Mouse (Mus musculus) kidney, adult 11 months (tissue): ENCODE measurements at regions not wholly inside any gene's neighbourhood (a gene's known extent, or its start where the extent isn't known, plus 50 kb on each side); places are given as distances from the start of the nearest gene placed in this dataset.

ENCODE experiments used
- DNase-seq: peaks from one replicate; pipeline ENCODE4 v3.0.0; 2022

DNA sequence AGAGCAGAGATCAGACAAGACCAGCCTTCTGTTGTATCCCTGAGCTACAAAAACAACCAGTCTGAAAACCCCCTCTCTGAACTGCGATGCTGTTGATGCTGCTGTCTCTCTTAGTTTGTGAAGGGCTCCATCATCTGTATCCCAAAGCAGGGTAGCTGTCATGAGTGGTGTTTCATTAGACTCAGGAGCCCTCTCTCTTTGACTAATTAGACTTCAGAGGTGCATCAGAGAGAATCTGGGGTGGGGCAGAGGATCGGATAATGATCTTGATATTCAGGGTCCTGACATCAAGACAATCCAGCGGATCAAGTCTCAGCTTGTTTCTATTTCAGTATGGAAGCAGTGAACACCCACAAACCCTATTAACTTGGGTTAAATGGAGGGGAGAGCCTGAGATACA is 70.6 kb upstream of the Slc24a4 start:
- DNase-seq: no peak

DNA sequence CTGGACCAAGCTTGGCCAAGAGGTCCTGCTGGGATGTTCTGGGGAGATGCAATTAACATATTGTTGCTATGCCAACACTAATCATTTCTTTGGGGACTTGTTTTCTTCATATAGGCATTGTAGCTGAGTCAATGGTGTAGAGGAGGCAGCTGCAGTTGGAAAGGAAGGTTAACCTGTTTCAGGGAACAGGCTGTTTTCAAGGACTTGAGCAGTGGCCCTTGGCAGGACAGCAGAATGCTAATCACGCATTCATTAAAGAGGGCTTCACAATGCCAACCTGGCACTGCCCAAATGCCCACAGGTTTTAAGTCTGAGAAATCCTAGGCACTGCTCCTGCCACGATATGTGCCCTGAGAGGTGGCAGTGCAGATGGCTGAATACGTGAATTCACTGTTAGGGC is 70.1 kb upstream of the Slc24a4 start:
- DNase-seq: peak; percentile 41

DNA sequence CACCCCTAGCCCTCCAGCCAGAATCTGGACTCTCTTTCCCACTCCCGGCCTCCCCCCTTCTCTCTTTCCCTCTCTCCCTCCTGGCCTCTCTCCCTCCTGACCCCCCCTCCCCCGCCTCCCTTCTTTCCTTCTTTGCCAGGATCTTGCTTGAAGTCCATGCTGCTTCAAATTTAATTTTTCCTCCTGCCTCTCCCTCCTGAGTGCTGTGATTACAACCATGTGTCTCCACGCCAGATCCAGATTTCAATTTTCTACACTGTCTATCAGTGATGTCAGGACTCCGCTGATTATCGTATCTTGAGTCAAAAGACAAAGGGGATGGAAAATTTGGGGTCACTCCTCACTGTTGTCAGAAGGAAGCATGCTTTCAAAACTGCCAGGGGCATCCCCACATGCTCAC is 67.4 kb upstream of the Slc24a4 start:
- no peak for DNase-seq

DNA sequence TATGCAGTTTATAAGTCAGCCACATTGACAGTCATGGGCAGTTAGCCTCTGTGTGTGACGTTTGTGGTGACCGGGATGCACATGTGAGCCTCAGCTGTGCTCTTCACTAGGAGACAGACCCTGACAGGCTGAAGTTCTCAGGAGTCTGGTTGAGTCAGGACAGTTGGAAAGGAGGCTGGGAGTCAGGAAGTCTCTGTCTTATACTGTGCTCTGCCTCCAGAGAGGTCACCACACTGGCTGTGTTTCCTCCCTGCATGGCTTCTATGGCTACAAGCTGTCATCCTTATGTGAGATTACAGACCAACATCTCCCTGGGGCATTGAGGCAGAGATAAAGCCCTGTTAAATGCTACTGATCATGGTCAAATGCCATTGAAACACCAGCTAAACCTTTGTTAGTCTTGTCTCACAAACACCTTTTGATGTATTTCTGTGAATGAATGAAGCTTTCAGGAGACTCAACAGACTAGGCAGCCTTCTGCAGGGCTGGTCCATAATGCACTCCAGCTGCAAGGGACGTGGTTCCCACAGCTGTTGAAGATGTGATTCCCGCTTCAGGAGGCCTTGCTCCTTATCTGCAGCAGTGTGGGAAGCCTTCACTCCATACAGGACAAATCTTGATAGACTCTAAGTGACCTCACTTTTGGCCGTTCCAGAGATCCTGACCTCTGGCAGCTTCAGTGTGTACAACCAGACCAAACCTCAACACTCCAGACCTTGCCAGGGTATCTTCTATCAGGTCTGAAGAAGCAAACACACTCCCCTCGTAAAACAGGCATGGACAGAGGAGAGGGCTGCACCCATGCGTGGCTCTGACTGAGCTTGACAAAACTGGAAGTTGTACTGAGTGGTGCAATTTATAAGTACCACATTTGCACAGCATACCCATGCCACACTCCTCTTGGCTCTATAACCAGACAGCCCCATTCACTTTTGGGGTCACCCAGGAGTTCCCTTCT is 66.6 kb upstream of the Slc24a4 start:
- DNase-seq: peak; percentile 6

DNA sequence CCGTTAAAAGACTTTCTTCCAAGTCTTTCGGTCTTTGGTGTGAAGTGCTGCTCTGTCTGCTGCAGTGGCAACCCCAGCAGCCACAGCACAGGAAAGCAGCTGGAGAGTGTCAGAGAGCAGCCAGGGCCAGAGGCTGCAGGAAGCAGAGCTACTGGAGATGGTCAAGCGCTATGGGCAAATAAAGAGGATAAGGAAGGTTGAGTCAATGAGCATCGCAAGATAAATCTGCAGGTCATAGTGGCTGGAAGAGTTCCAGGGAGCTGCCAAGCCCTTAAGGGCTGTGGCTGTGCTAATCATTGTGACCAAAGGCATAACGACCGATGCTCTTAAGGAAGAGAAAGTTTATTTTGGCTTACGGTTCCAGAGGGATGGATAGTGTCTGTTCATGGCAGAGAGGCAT is 65.9 kb upstream of the Slc24a4 start:
- DNase-seq: peak; percentile 10

DNA sequence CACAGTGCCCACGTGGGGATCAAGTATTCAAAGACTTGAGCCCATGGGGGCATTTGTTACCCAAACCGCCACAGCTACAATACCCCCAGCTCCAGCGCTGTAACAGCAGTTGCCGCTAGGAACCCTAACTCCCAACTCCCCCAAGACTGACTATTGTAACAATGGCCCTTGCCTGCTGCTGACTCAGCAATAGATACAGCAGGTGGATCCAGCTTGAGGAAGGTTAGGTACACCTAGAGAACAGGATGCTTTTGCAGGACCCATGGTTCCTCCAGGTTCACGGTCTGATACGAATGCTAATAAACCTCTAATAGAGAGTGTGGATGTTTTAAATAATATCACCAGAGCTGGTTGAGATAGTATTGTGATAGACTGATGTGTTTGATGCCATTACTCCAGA is 65.3 kb upstream of the Slc24a4 start:
- no peak for DNase-seq

DNA sequence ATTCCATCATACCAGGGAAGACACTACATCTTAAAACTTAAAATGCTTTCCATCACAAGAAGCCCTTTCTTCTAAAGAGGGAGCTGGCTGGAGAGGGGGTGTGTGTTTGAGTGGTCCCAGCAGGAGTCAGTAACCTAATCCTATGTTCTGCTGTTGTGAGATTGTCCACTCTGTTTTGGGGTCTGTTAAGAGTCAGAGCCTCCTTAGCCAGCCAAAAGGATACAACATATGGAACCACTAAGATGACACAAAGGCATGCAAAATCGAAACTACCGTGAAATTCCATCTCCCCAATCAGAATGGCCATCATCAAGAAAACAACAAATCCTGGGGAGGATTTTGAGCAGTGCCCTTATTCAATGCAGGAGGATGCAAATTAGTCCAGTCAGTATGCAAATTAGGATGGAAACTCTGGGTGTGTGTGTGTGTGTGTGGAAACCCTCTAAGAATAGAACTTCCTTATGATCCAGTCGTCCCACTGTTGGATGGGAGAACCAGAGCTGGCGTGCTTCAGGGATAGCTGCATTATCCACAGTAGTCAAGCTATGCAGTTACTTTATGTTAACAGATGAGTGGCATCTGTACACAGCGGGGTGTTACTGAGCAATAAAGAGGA is 63.7 kb upstream of the Slc24a4 start:
- no peak for DNase-seq

DNA sequence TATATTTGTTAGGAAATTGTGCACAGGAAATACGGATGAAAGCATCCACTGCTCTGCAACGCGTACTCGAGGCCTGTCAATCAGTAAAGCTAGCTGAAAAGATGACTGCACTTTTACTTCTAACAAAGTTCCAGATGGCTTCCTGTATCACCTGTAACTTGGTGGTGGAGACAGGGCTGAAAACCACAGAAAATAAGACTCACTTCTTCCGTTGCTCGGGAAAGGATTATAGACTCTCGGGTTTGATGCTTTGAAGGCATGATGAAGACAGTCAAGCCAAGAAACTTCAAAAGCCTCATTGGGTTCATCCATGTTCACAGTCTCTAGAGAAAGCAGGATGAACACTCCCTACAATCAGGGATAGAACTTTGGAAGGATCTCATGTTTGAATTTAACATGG is 60.8 kb upstream of the Slc24a4 start:
- DNase-seq: no peak

DNA sequence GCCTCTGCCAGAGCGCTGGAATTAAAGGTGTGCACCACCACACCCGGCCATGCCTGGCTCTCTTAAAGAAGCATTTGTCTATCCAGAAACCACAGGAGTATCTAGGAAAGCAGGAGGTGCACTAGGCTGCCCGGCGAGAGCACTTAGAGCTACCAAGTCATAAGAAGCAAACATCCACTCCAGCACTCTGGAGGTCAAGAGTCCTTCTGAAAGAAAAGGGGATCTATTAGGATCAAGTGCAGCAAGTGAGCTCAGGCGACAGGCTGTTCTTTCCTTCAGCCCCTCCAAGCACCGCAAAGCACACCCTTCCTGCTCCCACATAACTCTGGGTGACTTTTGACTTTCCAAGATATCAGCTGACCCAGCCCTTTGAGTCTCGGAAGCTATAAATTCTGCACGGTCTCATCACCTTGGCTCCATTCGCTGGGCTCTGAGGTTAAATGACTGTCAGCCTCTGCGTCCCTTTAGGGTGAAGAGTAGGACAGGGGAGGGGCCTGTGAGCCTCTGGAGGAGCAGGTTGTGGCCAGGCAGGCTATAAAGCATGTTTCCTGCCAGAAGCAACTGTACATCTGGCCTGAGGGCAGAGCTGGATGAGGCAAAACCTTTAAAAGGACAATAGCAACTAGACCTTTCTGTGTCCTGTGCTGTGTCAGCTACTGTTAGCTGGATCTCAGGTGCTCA is 58.9 kb upstream of the Slc24a4 start:
- peak; percentile 12 for DNase-seq

DNA sequence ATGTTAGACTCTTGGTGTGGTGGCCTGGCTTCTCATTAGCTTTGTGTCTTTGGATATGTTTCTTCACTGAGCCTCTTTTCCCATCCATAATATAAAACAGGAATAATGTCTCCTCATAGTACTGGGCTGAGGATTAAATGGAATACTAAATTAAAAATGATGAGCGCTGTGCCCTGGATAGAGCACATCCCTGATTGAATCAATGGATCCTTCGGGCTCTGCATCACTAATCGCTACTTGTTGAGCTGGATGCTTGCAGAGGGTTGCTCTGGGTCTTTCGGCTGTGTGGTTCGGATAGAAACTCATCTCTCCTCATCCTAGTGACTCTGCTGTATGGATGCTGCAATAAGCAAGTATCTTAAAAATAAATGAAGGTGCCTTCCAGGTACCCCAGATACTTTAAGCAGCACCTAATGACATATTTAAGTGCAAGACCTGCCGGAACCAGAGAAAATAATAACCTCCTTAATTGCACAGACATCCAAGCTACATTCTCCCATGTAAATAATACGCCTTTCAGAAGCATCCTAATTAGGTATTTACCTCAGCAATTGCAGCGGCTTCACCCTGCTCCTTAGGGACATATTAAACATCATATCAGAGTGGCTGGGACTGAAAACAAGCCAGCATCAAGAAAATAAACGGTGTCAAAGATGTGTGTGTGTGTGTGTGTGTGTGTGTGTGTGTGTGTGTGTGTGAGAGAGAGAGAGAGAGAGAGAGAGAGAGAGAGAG is 56.5 kb upstream of the Slc24a4 start:
- DNase-seq: no peak

DNA sequence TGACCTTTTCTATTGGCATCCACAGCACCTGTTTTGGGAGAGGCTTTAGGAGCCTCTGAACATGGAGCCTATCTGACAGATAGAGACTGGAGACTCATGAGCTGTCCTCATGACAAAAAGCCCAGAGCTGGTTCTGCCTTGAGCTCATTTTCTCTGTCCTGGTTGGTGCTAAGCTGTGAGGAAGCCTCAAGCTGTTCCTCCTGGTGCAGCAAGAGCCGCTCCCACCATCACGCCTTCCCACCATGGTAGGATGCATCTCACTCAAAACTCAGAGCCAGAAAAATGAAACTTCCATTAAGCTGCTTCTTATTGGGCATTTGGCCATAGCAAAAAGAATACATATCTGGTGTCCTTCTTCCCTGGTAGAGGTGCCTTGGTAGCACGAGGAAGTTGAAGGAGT is 55.0 kb upstream of the Slc24a4 start:
- no peak for DNase-seq

DNA sequence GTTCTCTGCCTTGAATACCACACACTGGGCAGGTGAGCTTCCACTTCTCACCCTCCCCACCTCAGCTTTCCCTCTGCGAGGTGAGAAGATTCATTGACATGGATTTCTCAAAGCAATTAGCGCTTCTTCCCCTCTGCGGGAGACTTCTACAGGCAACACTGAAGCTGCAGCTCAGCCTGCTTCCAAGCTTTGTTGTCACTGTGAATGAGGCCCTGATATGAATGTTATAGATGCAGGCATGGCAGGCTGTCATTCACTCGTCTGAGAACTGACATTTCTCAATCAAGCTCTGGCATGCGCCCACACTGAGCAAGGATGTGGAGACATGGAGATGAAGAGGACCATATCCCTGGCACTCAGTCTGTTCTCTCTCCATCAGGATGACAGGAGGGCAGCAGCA is 52.2 kb upstream of the Slc24a4 start:
- DNase-seq: no peak
